Mouse (Mus musculus): ENCODE results near the gene Slc35a1. TPM values are rescaled to one million over a fixed set of nuclear protein-coding genes. Genes with fewer than 3 reads are reported as not detected.
A peak's percentile ranks its signal among the peaks of the same experiment; 100 is the strongest.

Gene Slc35a1
- total and polyA plus RNA-seq, 2 experiments from 2014 or later = 19.8 to 35.7 TPM

- Histone ChIP-seq H3K27me3 (ENCODE audit: insufficient read depth, low read length) (no peaks in the 10 kb centered on the region), H3K9ac (replicated peaks; ENCODE audit: low read length, poor library complexity, severe bottlenecking) (peak within 1 kb of the TSS; percentile 71), H3K36me3 (ENCODE audit: insufficient read depth, low read length) (peaks cover 1% of the 10 kb centered on the region; the same call in 1 of the 2 replicates), H3K4me3 (ENCODE audit: low read depth, low read length) (peak within 1 kb of the TSS; percentile 67), H3K4me1 (ENCODE audit: insufficient read depth, low read length) (peaks cover 13% of the 10 kb centered on the region), H3K9me3 (ENCODE audit: low read length) (no peaks in the 10 kb centered on the region), H3K27ac (ENCODE audit: low read depth, low read length) (peak within 1 kb of the TSS; percentile 88), H3K4me2 (ENCODE audit: low read depth, low read length, poor library complexity, severe bottlenecking) (peak within 1 kb of the TSS; percentile 82)
- WGBS = under 1% methylated on average over 38 of the region's 42 CpGs
- ATAC-seq (ENCODE audit: low FRiP score) = peak; percentile 98
- peak; percentile 89 for DNase-seq (ENCODE audit: low spot score)
- TF ChIP-seq CTCF (IDR thresholded peaks at IDR 0.05) = peak; percentile 55
These were observed 72.6 kb downstream of the Slc35a1 start, which contains the start of the genes Orc3 and Rars2 for GRCm38 (mm10) chr4:34614630-34615094. Gene Orc3 (minus strand): TSS chr4:34614944. Gene Rars2 (plus strand): TSS chr4:34614957.

GRCm38 (mm10) chr4:34613571-34614145 is 73.6 kb downstream of the Slc35a1 start:
- peak overlapping the region; percentile 82 for H3K4me2 ChIP-seq (ENCODE audit: low read depth, low read length, poor library complexity, severe bottlenecking)
- peaks cover 13% of the 10 kb centered on the region for H3K4me1 ChIP-seq (ENCODE audit: insufficient read depth, low read length)
- no peak for DNase-seq (ENCODE audit: low spot score)
- H3K9ac ChIP-seq (replicated peaks; ENCODE audit: low read length, poor library complexity, severe bottlenecking) = peak overlapping the region; percentile 71
- no peak for TF ChIP-seq CTCF (IDR thresholded peaks at IDR 0.05)
- peak overlapping the region; percentile 67 for H3K4me3 ChIP-seq (ENCODE audit: low read depth, low read length)
- ATAC-seq (ENCODE audit: low FRiP score) = no peak
- no peaks in the 10 kb centered on the region for H3K27me3 ChIP-seq (ENCODE audit: insufficient read depth, low read length)
- 73% methylated on average over 6 of the region's 6 CpGs for WGBS
- no peaks in the 10 kb centered on the region for H3K9me3 ChIP-seq (ENCODE audit: low read length)
- H3K36me3 ChIP-seq (ENCODE audit: insufficient read depth, low read length) = peaks cover 6% of the 10 kb centered on the region; the same call in 1 of the 2 replicates
- no peak overlapping the region for H3K27ac ChIP-seq (ENCODE audit: low read depth, low read length)

Other genes with a start within 250 kb of the Slc35a1 start
- 103 and 124 TPM in 2 replicates for gene Akirin2, start 136.5 kb downstream of the Slc35a1 start, total RNA-seq (2014; rRNA removed)
- gene Akirin2, start 136.5 kb downstream of the Slc35a1 start, polyA plus RNA-seq (2015; fragmentation: Nextera tagmentation; extraction: Ambion mirVana) = 69.1 and 85.7 TPM in 2 replicates
- gene Orc3, start 72.5 kb downstream of the Slc35a1 start, total RNA-seq (2014; rRNA removed) = 57.2 and 76.1 TPM in 2 replicates
- 61.3 and 65.0 TPM in 2 replicates for gene Orc3, start 72.5 kb downstream of the Slc35a1 start, polyA plus RNA-seq (2015; fragmentation: Nextera tagmentation; extraction: Ambion mirVana)
- gene Rars2, start 72.5 kb downstream of the Slc35a1 start, total RNA-seq (2014; rRNA removed) = 24.1 and 26.7 TPM in 2 replicates
- gene Rars2, start 72.5 kb downstream of the Slc35a1 start, polyA plus RNA-seq (2015; fragmentation: Nextera tagmentation; extraction: Ambion mirVana) = 43.0 and 44.9 TPM in 2 replicates
- 2.1 and 7.0 TPM in 2 replicates for gene Cfap206, start 42.8 kb upstream of the Slc35a1 start, total RNA-seq (2014; rRNA removed)
- 2.5 and 2.9 TPM in 2 replicates for gene Cfap206, start 42.8 kb upstream of the Slc35a1 start, polyA plus RNA-seq (2015; fragmentation: Nextera tagmentation; extraction: Ambion mirVana)
- gene Gm136, start 68.8 kb upstream of the Slc35a1 start, total RNA-seq (2014; rRNA removed) = not detected in 2 replicates
- gene Gm136, start 68.8 kb upstream of the Slc35a1 start, polyA plus RNA-seq (2015; fragmentation: Nextera tagmentation; extraction: Ambion mirVana) = 0.11 TPM in 1 of 2 replicates, not detected in the other
- gene Smim8, start 91.0 kb upstream of the Slc35a1 start, total RNA-seq (2014; rRNA removed) = 9.9 and 15.3 TPM in 2 replicates
- gene Smim8, start 91.0 kb upstream of the Slc35a1 start, polyA plus RNA-seq (2015; fragmentation: Nextera tagmentation; extraction: Ambion mirVana) = 48.8 and 52.3 TPM in 2 replicates
- 36.5 and 42.4 TPM in 2 replicates for gene Zfp292, start 195.5 kb upstream of the Slc35a1 start, total RNA-seq (2014; rRNA removed)
- gene Zfp292, start 195.5 kb upstream of the Slc35a1 start, polyA plus RNA-seq (2015; fragmentation: Nextera tagmentation; extraction: Ambion mirVana) = 15.9 and 18.9 TPM in 2 replicates
- gene Cga, start 206.3 kb upstream of the Slc35a1 start, total RNA-seq (2014; rRNA removed) = not detected in 2 replicates
- 0.26 TPM in 1 of 2 replicates, not detected in the other for gene Cga, start 206.3 kb upstream of the Slc35a1 start, polyA plus RNA-seq (2015; fragmentation: Nextera tagmentation; extraction: Ambion mirVana)

Measured in midbrain, postnatal 0 days (tissue).